Mouse (Mus musculus): ENCODE data around the gene Col25a1. TPM values are rescaled to one million over a fixed set of nuclear protein-coding genes. Genes with fewer than 3 reads are reported as not detected.

Col25a1 gene
- polyA plus RNA-seq, 1 experiment from 2014 or later, result 3.9 TPM

GRCm38 (mm10) chr3:130180181-130180940, 49.1 kb downstream of the Col25a1 start:
- WGBS, result under 1% methylated on average over 39 of the region's 40 CpGs
- peak overlapping the region; percentile 76 for H3K4me3 ChIP-seq
- H3K27ac ChIP-seq, result peak overlapping the region; percentile 86
- H3K4me1 ChIP-seq, result peaks cover 4% of the 10 kb centered on the region; the same call in 1 of the 2 replicates
- no peaks in the 10 kb centered on the region for H3K36me3 ChIP-seq
- H3K27me3 ChIP-seq (ENCODE audit: insufficient read depth, poor library complexity, severe bottlenecking), result no peaks in the 10 kb centered on the region
- no peaks in the 10 kb centered on the region for H3K9me3 ChIP-seq
- DNase-seq (ENCODE audit: low spot score), result peak; percentile 94

- WGBS, result under 1% methylated on average over 40 of the region's 40 CpGs
- Histone ChIP-seq H3K4me3 (peak overlapping the region; percentile 76), H3K4me1 (peaks cover 4% of the 10 kb centered on the region; the same call in 1 of the 2 replicates), H3K36me3 (no peaks in the 10 kb centered on the region), H3K27ac (peak overlapping the region; percentile 62), H3K27me3 (ENCODE audit: insufficient read depth, poor library complexity, severe bottlenecking) (no peaks in the 10 kb centered on the region), H3K9me3 (no peaks in the 10 kb centered on the region)
- no peak for DNase-seq (ENCODE audit: low spot score)
Observed at GRCm38 (mm10) chr3:130180964-130181590, 49.8 kb downstream of the Col25a1 start.

- Histone ChIP-seq H3K36me3 (no peaks in the 10 kb centered on the region), H3K27ac (no peak overlapping the region)
- 17% methylated on average over 8 of the region's 8 CpGs for WGBS
Observed at GRCm38 (mm10) chr3:130181591-130181980, 50.3 kb downstream of the Col25a1 start.

GRCm38 (mm10) chr3:130182450-130182849, 51.1 kb downstream of the Col25a1 start:
- H3K27me3 ChIP-seq (ENCODE audit: insufficient read depth, poor library complexity, severe bottlenecking), result no peaks in the 10 kb centered on the region
- H3K4me1 ChIP-seq, result peaks cover 4% of the 10 kb centered on the region; the same call in 1 of the 2 replicates
- no peak for DNase-seq (ENCODE audit: low spot score)
- no peak overlapping the region for H3K4me3 ChIP-seq
- WGBS, result 77% methylated on average over 4 of the region's 4 CpGs
- H3K27ac ChIP-seq, result no peak overlapping the region
- no peaks in the 10 kb centered on the region for H3K9me3 ChIP-seq
- H3K36me3 ChIP-seq, result no peaks in the 10 kb centered on the region

More at GRCm38 (mm10) chr3:130181591-130181980, 50.3 kb downstream of the Col25a1 start:
- peaks cover 4% of the 10 kb centered on the region; the same call in 1 of the 2 replicates for H3K4me1 ChIP-seq
- peak overlapping the region; percentile 76 for H3K4me3 ChIP-seq
- no peaks in the 10 kb centered on the region for H3K27me3 ChIP-seq (ENCODE audit: insufficient read depth, poor library complexity, severe bottlenecking)
- no peaks in the 10 kb centered on the region for H3K9me3 ChIP-seq
- no peak for DNase-seq (ENCODE audit: low spot score)

- DNase-seq (ENCODE audit: low spot score), result no peak
- no peak overlapping the region for H3K27ac ChIP-seq
Observed at GRCm38 (mm10) chr3:130185111-130185510, 53.8 kb downstream of the Col25a1 start.

GRCm38 (mm10) chr3:130187588-130187987, 56.3 kb downstream of the Col25a1 start:
- H3K4me3 ChIP-seq, result no peak overlapping the region
- H3K9me3 ChIP-seq, result no peaks in the 10 kb centered on the region
- WGBS, result 86% methylated on average over 5 of the region's 5 CpGs
- no peak for DNase-seq (ENCODE audit: low spot score)
- no peaks in the 10 kb centered on the region for H3K4me1 ChIP-seq
- H3K36me3 ChIP-seq, result no peaks in the 10 kb centered on the region
- no peaks in the 10 kb centered on the region for H3K27me3 ChIP-seq (ENCODE audit: insufficient read depth, poor library complexity, severe bottlenecking)
- no peak overlapping the region for H3K27ac ChIP-seq

More at GRCm38 (mm10) chr3:130185111-130185510, 53.8 kb downstream of the Col25a1 start:
- H3K36me3 ChIP-seq, result no peaks in the 10 kb centered on the region
- H3K4me3 ChIP-seq, result no peak overlapping the region
- no peaks in the 10 kb centered on the region for H3K9me3 ChIP-seq
- H3K4me1 ChIP-seq, result peaks cover 4% of the 10 kb centered on the region; the same call in 1 of the 2 replicates
- WGBS, result 51% methylated on average over 3 of the region's 3 CpGs
- no peaks in the 10 kb centered on the region for H3K27me3 ChIP-seq (ENCODE audit: insufficient read depth, poor library complexity, severe bottlenecking)

GRCm38 (mm10) chr3:130193450-130193849, 62.1 kb downstream of the Col25a1 start:
- no peak overlapping the region for H3K4me3 ChIP-seq
- WGBS, result 85% methylated on average over 8 of the region's 8 CpGs
- no peaks in the 10 kb centered on the region for H3K27me3 ChIP-seq (ENCODE audit: insufficient read depth, poor library complexity, severe bottlenecking)
- H3K9me3 ChIP-seq, result no peaks in the 10 kb centered on the region
- no peaks in the 10 kb centered on the region for H3K4me1 ChIP-seq
- H3K27ac ChIP-seq, result no peak overlapping the region
- no peak for DNase-seq (ENCODE audit: low spot score)
- H3K36me3 ChIP-seq, result no peaks in the 10 kb centered on the region

GRCm38 (mm10) chr3:130214631-130215030, 83.3 kb downstream of the Col25a1 start:
- Histone ChIP-seq H3K4me1 (peaks cover 3% of the 10 kb centered on the region; the same call in 1 of the 2 replicates), H3K9me3 (no peaks in the 10 kb centered on the region), H3K36me3 (no peaks in the 10 kb centered on the region), H3K27me3 (ENCODE audit: insufficient read depth, poor library complexity, severe bottlenecking) (no peaks in the 10 kb centered on the region), H3K27ac (no peak overlapping the region), H3K4me3 (no peak overlapping the region)
- DNase-seq (ENCODE audit: low spot score), result no peak
- WGBS, result 86% methylated on average over 11 of the region's 11 CpGs

GRCm38 (mm10) chr3:130216141-130216540, 84.8 kb downstream of the Col25a1 start:
- Histone ChIP-seq H3K9me3 (no peaks in the 10 kb centered on the region), H3K27ac (no peak overlapping the region), H3K4me3 (no peak overlapping the region), H3K4me1 (peaks cover 3% of the 10 kb centered on the region; the same call in 1 of the 2 replicates), H3K36me3 (no peaks in the 10 kb centered on the region), H3K27me3 (ENCODE audit: insufficient read depth, poor library complexity, severe bottlenecking) (no peaks in the 10 kb centered on the region)
- no peak for DNase-seq (ENCODE audit: low spot score)

GRCm38 (mm10) chr3:130216646-130217045, 85.3 kb downstream of the Col25a1 start:
- H3K36me3 ChIP-seq, result no peaks in the 10 kb centered on the region
- no peak for DNase-seq (ENCODE audit: low spot score)
- H3K27ac ChIP-seq, result no peak overlapping the region
- H3K9me3 ChIP-seq, result no peaks in the 10 kb centered on the region
- H3K4me1 ChIP-seq, result peaks cover 3% of the 10 kb centered on the region; the same call in 1 of the 2 replicates
- H3K27me3 ChIP-seq (ENCODE audit: insufficient read depth, poor library complexity, severe bottlenecking), result no peaks in the 10 kb centered on the region
- 87% methylated on average over 3 of the region's 3 CpGs for WGBS
- H3K4me3 ChIP-seq, result no peak overlapping the region

- Histone ChIP-seq H3K36me3 (no peaks in the 10 kb centered on the region), H3K4me1 (peaks cover 3% of the 10 kb centered on the region; the same call in 1 of the 2 replicates), H3K4me3 (no peak overlapping the region), H3K27ac (no peak overlapping the region), H3K27me3 (ENCODE audit: insufficient read depth, poor library complexity, severe bottlenecking) (no peaks in the 10 kb centered on the region), H3K9me3 (no peaks in the 10 kb centered on the region)
- WGBS, result 76% methylated on average over 2 of the region's 2 CpGs
- DNase-seq (ENCODE audit: low spot score), result no peak
Observed at GRCm38 (mm10) chr3:130217705-130218104, 86.4 kb downstream of the Col25a1 start.

GRCm38 (mm10) chr3:130218232-130218728, 87.0 kb downstream of the Col25a1 start:
- Histone ChIP-seq H3K9me3 (no peaks in the 10 kb centered on the region), H3K4me3 (no peak overlapping the region), H3K27ac (no peak overlapping the region), H3K4me1 (peaks cover 3% of the 10 kb centered on the region; the same call in 1 of the 2 replicates), H3K36me3 (no peaks in the 10 kb centered on the region), H3K27me3 (ENCODE audit: insufficient read depth, poor library complexity, severe bottlenecking) (no peaks in the 10 kb centered on the region)
- DNase-seq (ENCODE audit: low spot score), result no peak
- WGBS, result 65% methylated on average over 5 of the region's 5 CpGs

- no peaks in the 10 kb centered on the region for H3K36me3 ChIP-seq
- no peak overlapping the region for H3K4me3 ChIP-seq
- WGBS, result 88% methylated on average over 3 of the region's 3 CpGs
- no peak overlapping the region for H3K27ac ChIP-seq
- peaks cover 3% of the 10 kb centered on the region; the same call in 1 of the 2 replicates for H3K4me1 ChIP-seq
- H3K27me3 ChIP-seq (ENCODE audit: insufficient read depth, poor library complexity, severe bottlenecking), result no peaks in the 10 kb centered on the region
- H3K9me3 ChIP-seq, result no peaks in the 10 kb centered on the region
- DNase-seq (ENCODE audit: low spot score), result no peak
Observed at GRCm38 (mm10) chr3:130220811-130221210, 89.5 kb downstream of the Col25a1 start.
